Mouse (Mus musculus) adrenal gland, adult 18-20 months (tissue): ENCODE measurements around the gene Zc3h10. TPM values are rescaled to one million over a fixed set of nuclear protein-coding genes. Genes with fewer than 3 reads are reported as not detected.

Experiments used
- DNase-seq, 2 experiments: peaks; one replicate each; pipeline ENCODE4 v3.0.0; 2021 to 2022; ENCODE audit warnings: low spot score in 2 of 2
- long read RNA-seq, 2 experiments: library from polyadenylated mRNA; stranded (forward); transcript quantifications; one replicate each; pipeline ENCODE4 v2.0.0; 2021
- total RNA-seq, 2 experiments: library from RNA; stranded (reverse); gene quantifications; 1 replicate in 1 of 2; 2 replicates in 1 of 2; pipeline ENCODE4 v1.2.3; 2021

Gene Zc3h10
- total RNA-seq, result 10 to 100 TPM; 14.5 TPM
- long read RNA-seq, experiment 1, transcript Zc3h10-201 (3 exons, 3,721 nt), result major isoform, 14 of 24 reads
- long read RNA-seq, experiment 1, partial matches to known transcripts, result 1 of 24 reads
- long read RNA-seq, experiment 1, other reads (novel, unspliced or antisense), result 6 of 24 reads
- long read RNA-seq, experiment 2, transcript Zc3h10-201 (3 exons, 3,721 nt), result major isoform, 20 of 28 reads
- long read RNA-seq, experiment 2, partial matches to known transcripts, result 0 of 28 reads
- long read RNA-seq, experiment 2, other reads (novel, unspliced or antisense), result 7 of 28 reads

- peak; percentile 82 to 85 for DNase-seq
Observed at GRCm38 (mm10) chr10:128547361-128548032, at the start of gene Zc3h10. Zc3h10 (minus strand) TSS chr10:128547774.

DNA sequence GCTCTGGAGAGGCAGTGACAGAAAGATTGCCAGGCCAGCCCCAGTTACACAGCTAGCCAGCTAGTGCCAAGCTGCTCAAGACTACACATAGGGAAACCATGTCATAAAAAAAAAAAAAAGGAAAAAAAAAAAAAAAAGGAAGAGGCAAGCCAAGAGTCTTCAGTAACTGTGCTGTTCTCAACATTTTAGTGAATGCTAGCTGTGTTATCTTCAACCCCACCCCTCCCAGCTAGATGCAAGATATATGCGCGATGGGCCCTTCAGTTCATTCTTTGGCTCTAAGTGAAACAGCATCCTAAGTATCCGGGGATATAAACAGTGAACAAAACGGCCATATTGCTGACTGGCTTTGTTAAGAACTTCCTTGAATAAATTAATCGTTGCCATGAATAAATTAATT lies 45.2 kb upstream of the Zc3h10 start:
- no peak for DNase-seq

DNA sequence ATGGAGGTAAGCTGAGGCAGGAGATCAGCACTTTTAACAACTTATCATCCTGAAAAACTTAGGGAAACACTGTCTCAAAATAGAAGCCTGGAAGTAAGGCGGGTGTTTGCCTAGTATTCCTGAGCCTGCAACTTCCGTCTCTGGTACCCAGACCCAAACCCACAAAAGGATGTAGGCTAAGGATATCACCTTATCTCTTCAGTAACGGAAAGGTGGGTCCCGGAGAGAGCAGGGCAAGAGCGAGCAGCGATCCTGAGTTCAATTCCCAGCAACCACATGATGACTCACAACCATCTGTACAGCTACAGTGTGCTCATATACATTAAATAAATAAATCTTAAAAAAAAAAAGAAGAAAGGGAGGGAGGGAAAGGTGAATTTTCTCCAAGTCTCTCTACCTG lies 43.9 kb upstream of the Zc3h10 start:
- DNase-seq, result no peak

GRCm38 (mm10) chr10:128590193-128590690 lies 42.7 kb upstream of the Zc3h10 start:
- peak; percentile 71 to 78 for DNase-seq

DNA sequence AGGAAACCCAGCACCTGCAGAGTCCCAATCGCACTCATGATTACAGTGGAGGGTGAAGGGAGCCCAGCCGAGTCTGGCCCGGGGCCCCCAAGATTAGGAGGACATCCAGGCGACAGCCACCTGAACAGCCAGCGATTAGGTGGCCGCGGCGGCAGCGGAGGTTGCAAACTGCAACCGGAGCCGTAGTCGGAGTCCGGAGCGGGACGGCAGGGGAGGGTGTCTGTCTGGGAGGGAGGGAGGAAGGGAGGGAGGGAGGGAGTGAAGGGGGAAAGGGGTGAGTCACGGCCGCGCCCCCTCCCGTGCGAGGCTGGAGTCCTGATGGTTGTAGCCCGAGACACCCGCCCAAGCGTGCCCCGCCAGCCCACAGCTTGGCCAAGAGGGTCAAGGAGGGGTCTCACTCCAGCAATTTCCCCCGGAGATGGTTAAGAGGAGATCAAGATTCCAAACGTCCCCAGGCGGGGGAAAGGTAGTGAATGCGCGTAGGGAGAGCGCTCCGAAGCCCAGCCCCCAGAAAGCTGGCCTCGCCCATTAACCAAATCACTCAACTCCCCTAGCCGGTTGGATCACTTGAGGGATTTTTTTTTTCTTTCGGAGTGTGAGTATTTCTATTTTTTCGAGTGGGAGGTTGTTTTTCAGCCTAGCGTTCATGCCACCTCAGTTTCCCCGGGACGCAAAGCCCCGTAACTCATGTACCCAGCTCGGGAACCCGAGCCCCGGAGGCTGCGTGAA lies 42.1 kb upstream of the Zc3h10 start, which contains the start of gene Erbb3:
TSS of gene Erbb3 (minus strand) at position 189 of the 729 bp plus-strand sequence.
- peak; percentile 51 to 62 for DNase-seq

- DNase-seq, result no peak
Observed at GRCm38 (mm10) chr10:128588775-128589463, 41.3 kb upstream of the Zc3h10 start.

GRCm38 (mm10) chr10:128588136-128588535 lies 40.6 kb upstream of the Zc3h10 start:
- DNase-seq, result no peak

DNA sequence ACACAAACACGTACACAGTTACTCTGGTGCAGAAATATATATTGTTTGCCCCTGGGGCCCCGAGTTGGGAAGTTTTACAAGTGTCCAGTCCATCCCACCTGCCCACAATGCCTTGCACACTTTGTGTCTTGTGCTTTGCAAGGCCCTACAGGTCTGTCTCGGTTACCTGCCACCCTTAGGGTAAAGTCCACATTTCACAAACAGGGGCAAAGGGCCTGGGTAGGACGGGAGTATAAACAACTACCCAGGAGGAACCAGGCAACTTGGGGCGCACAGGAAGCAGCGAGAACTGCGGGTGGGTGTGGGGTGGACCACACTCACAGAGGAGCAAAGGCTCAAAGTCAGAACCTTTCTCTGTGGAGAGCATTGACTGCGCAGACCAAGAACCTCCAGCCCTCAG lies 40.1 kb upstream of the Zc3h10 start:
- DNase-seq, result no peak

GRCm38 (mm10) chr10:128587120-128587519 lies 39.5 kb upstream of the Zc3h10 start:
- no peak for DNase-seq

DNA sequence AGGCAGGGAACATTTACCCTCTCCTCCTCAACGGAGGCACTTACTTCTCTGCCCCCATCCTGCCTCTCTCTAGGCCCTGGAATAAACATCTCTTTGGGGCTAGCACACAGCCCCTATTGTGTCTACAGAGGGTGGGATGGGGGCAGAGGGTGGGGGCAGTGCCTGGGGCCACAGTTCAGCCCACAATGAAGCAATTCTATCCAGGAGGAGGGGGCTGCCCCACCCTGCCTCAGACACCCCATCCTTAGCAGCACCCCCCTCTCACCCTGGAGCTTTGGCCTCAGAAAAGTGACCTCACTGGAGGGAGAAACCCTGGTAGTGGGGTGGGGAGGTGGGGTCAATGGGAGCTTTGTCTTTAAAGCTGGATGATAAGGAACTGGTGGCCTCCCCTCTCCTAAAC lies 39.0 kb upstream of the Zc3h10 start:
- DNase-seq, result no peak

- DNase-seq, result no peak
Observed at GRCm38 (mm10) chr10:128584386-128584785, 36.8 kb upstream of the Zc3h10 start.

DNA sequence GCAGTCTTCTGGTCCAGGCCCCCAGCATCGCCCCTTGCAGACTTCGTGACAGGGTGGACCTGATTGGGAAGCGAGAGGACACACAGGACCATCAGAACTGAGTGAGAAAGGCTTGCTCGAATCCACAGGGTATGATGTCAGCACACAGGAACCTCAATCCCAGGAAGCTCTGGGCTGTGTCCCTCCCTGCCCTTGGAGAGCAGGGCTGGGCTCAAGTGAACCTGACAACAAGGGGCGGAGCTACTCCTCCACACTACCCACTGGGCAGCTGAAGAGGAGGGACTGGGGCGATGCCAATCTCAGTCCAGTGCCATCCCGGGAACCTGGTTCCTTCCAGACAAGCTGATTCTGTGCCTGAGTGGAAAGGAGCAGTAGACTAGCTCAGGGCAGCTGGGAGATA lies 36.1 kb upstream of the Zc3h10 start:
- DNase-seq, result peak; percentile 36 to 50

DNA sequence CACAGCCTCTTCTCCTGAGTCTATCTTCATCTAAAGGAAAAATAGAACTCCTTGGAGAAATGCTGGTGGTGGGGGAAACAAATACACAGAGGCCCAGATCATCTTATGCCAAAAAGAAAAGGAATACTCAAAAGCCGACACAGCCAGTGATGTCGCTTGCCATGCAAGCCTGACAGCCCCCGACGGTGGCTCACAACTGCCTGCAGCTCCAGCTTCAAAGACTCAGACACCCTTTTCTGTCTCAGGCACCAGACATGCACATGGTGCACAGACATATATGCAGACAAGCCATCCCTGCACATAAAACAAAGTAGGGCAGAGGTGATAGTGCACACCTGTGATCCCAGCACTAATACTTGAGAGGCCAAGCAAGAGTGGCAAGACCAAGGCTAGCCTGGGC lies 32.2 kb upstream of the Zc3h10 start:
- DNase-seq, result no peak

- DNase-seq, result no peak
Observed at GRCm38 (mm10) chr10:128579298-128579697, 31.7 kb upstream of the Zc3h10 start.

GRCm38 (mm10) chr10:128578330-128578729 lies 30.8 kb upstream of the Zc3h10 start:
- DNase-seq, result no peak

GRCm38 (mm10) chr10:128575063-128575462 lies 27.5 kb upstream of the Zc3h10 start:
- DNase-seq, result no peak

- DNase-seq, result peak; percentile 93 to 96
Observed at GRCm38 (mm10) chr10:128565788-128566531, 18.4 kb upstream of the Zc3h10 start, which contains the start of gene Pa2g4. Pa2g4 (minus strand) TSS chr10:128565987.

- DNase-seq, result no peak
Observed at GRCm38 (mm10) chr10:128565206-128565787, 17.7 kb upstream of the Zc3h10 start.

GRCm38 (mm10) chr10:128563544-128563943 lies 16.0 kb upstream of the Zc3h10 start:
- no peak for DNase-seq

DNA sequence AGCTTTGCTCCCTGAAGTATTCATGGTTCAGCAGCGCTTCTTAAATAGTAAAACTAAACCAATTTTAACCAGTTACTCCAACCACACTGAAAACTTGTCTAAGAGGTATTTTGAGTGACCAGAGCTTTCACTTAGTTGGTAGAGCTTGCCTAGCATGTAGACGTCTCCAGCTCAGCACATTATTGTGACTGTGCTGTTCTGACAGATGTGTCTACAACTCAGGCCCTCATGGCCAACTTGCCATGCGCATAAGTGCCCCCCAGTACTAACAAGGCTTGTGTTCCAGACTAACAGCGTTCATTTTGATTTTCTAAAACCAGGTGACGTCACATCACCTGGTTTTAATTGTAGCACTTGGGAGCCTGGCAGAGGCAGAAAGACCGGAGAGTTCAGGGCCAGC lies 9.4 kb upstream of the Zc3h10 start:
- DNase-seq, result no peak
